Mouse (Mus musculus): ENCODE measurements around the gene Slc29a2. TPM values are rescaled to one million over a fixed set of nuclear protein-coding genes. Genes with fewer than 3 reads are reported as not detected.
A peak's percentile ranks its signal among the peaks of the same experiment; 100 is the strongest.

Slc29a2 gene
- total RNA-seq, 2 experiments from 2014 or later: 22.0 to 24.1 TPM

- peak in 1 of 2 experiments; percentile 88 for DNase-seq (ENCODE audit: extremely low spot score in 1 of 2, low spot score in 2 of 2)
- intact Hi-C loops (cut with DNase I): loop anchor here (2.0 kb wide), 1 partner anchor 15 kb away; no protein-coding TSS in a partner anchor
Observed at GRCm38 (mm10) chr19:5071545-5072369, 48.1 kb downstream of the Slc29a2 start.

GRCm38 (mm10) chr19:5072389-5073019, 48.8 kb downstream of the Slc29a2 start:
- no peak for DNase-seq (ENCODE audit: extremely low spot score in 1 of 2, low spot score in 2 of 2)
- intact Hi-C loops (cut with DNase I): loop anchor here (2.0 kb wide), 1 partner anchor 16 kb away; no protein-coding TSS in a partner anchor

GRCm38 (mm10) chr19:5073028-5073427, 49.4 kb downstream of the Slc29a2 start:
- DNase-seq (ENCODE audit: extremely low spot score in 1 of 2, low spot score in 2 of 2): peak in 1 of 2 experiments; percentile 60
- intact Hi-C loops (cut with DNase I): loop anchor here (2.0 kb wide), 1 partner anchor 16 kb away; no protein-coding TSS in a partner anchor

- no peak for DNase-seq (ENCODE audit: extremely low spot score in 1 of 2, low spot score in 2 of 2)
- intact Hi-C loops (cut with DNase I): loop anchor here (2.0 kb wide), 1 partner anchor 17 kb away; no protein-coding TSS in a partner anchor
Observed at GRCm38 (mm10) chr19:5073518-5073917, 49.9 kb downstream of the Slc29a2 start.

GRCm38 (mm10) chr19:5079279-5079678, 55.6 kb downstream of the Slc29a2 start:
- intact Hi-C loops (cut with DNase I): no loop called here

More at GRCm38 (mm10) chr19:5079279-5079678, 55.6 kb downstream of the Slc29a2 start:
- no peak for DNase-seq (ENCODE audit: extremely low spot score in 1 of 2, low spot score in 2 of 2)

Other genes with a start within 250 kb of the Slc29a2 start
- gene Rbm4, start 230.0 kb upstream of the Slc29a2 start, total RNA-seq (2021): 10 to 100 TPM; 68.0 to 68.9 TPM
- gene Gm21992, start 212.2 kb upstream of the Slc29a2 start, total RNA-seq (2021): 10 to 100 TPM; 16.0 to 16.2 TPM
- 10 to 100 TPM; 52.7 to 57.0 TPM for gene Rbm14, start 212.2 kb upstream of the Slc29a2 start, total RNA-seq (2021)
- 10 to 100 TPM; 37.4 to 38.6 TPM for gene Ccs, start 184.5 kb upstream of the Slc29a2 start, total RNA-seq (2021)
- 1 to 10 TPM; 2.4 to 2.9 TPM for gene Ccdc87, start 184.5 kb upstream of the Slc29a2 start, total RNA-seq (2021)
- gene Ctsf, start 168.7 kb upstream of the Slc29a2 start, total RNA-seq (2021): 100 to 1,000 TPM in 1 of 2 experiments, 10 to 100 TPM in 1; 99.2 to 106 TPM
- gene Actn3, start 146.0 kb upstream of the Slc29a2 start, total RNA-seq (2021): 1 to 10 TPM; 3.1 to 3.9 TPM
- 10 to 100 TPM; 22.7 to 27.8 TPM for gene Zdhhc24, start 145.2 kb upstream of the Slc29a2 start, total RNA-seq (2021)
- 10 to 100 TPM; 36.7 to 41.8 TPM for gene Bbs1, start 117.2 kb upstream of the Slc29a2 start, total RNA-seq (2021)
- gene Dpp3, start 95.6 kb upstream of the Slc29a2 start, total RNA-seq (2021): 10 to 100 TPM; 62.2 to 67.0 TPM
- gene Peli3, start 80.7 kb upstream of the Slc29a2 start, total RNA-seq (2021): 10 to 100 TPM; 16.4 to 17.6 TPM
- gene Mrpl11, start 61.7 kb upstream of the Slc29a2 start, total RNA-seq (2021): 10 to 100 TPM; 60.8 to 61.0 TPM
- gene Npas4, start 33.5 kb upstream of the Slc29a2 start, total RNA-seq (2021): 10 to 100 TPM in 1 of 2 experiments, 1 to 10 TPM in 1; 9.1 to 10.8 TPM
- 100 to 1,000 TPM; 133 to 136 TPM for gene B4gat1, start 15.0 kb downstream of the Slc29a2 start, total RNA-seq (2021)
- 1 to 10 TPM; 6.3 to 7.0 TPM for gene AC124502.3, start 15.0 kb downstream of the Slc29a2 start, total RNA-seq (2021)
- gene Brms1, start 17.5 kb downstream of the Slc29a2 start, total RNA-seq (2021): 1 to 10 TPM; 6.6 to 8.8 TPM
- gene Rin1, start 26.6 kb downstream of the Slc29a2 start, total RNA-seq (2021): 10 to 100 TPM; 16.9 to 24.1 TPM
- 10 to 100 TPM in 1 of 2 experiments, 1 to 10 TPM in 1; 9.5 to 12.2 TPM for gene Cd248, start 44.2 kb downstream of the Slc29a2 start, total RNA-seq (2021)
- 100 to 1,000 TPM; 115 to 122 TPM for gene Tmem151a, start 61.7 kb downstream of the Slc29a2 start, total RNA-seq (2021)
- 10 to 100 TPM; 27.3 to 30.4 TPM for gene Yif1a, start 64.7 kb downstream of the Slc29a2 start, total RNA-seq (2021)
- gene Cnih2, start 74.7 kb downstream of the Slc29a2 start, total RNA-seq (2021): 100 to 1,000 TPM; 379 to 384 TPM
- 100 to 1,000 TPM; 167 to 168 TPM for gene Rab1b, start 83.2 kb downstream of the Slc29a2 start, total RNA-seq (2021)
- 100 to 1,000 TPM; 186 to 195 TPM for gene Klc2, start 94.7 kb downstream of the Slc29a2 start, total RNA-seq (2021)
- gene Pacs1, start 249.3 kb downstream of the Slc29a2 start, total RNA-seq (2021): 10 to 100 TPM; 77.2 to 77.9 TPM

Measured in left cerebral cortex, postnatal 10 days (tissue).